Mouse (Mus musculus) ES-Bruce4 (cell line): ENCODE data around the gene Rhbdd1. TPM values are rescaled to one million over a fixed set of nuclear protein-coding genes. Genes with fewer than 3 reads are reported as not detected.

Experiments
- H3K27ac ChIP-seq: 2 replicates; pipeline ENCODE4 v1.5.1; 2012; ENCODE audit warnings: low read length, inconsistent platforms; ENCODE audit not compliant: insufficient read depth
- H3K27me3 ChIP-seq: 2 replicates; pipeline ENCODE4 v1.6.1; 2012; ENCODE audit warnings: mild to moderate bottlenecking, low read length, inconsistent platforms; ENCODE audit not compliant: control insufficient read depth, poor library complexity, insufficient read depth, severe bottlenecking
- H3K36me3 ChIP-seq: 2 replicates; pipeline ENCODE4 v1.6.1; 2012; ENCODE audit warnings: inconsistent platforms, mild to moderate bottlenecking, low read length, moderate library complexity; ENCODE audit not compliant: control insufficient read depth, poor library complexity, insufficient read depth, severe bottlenecking
- H3K4me1 ChIP-seq: one replicate; pipeline ENCODE4 v1.8.1; 2011; ENCODE audit warnings: low read length; ENCODE audit not compliant: control insufficient read depth, insufficient read depth
- H3K4me3 ChIP-seq: 2 replicates; pipeline ENCODE4 v1.5.1; 2011; ENCODE audit warnings: low read depth, mild to moderate bottlenecking, low read length
- H3K9ac ChIP-seq: 2 replicates; pipeline ENCODE4 v1.6.1; 2012; ENCODE audit warnings: low read depth, mild to moderate bottlenecking, inconsistent platforms; ENCODE audit not compliant: poor library complexity, severe bottlenecking
- H3K9me3 ChIP-seq: replicated peaks from 2 replicates; pipeline ENCODE4 v1.6.1; 2012; ENCODE audit warnings: mild to moderate bottlenecking, low read length, inconsistent platforms; ENCODE audit not compliant: control insufficient read depth, poor library complexity, insufficient read depth, severe bottlenecking
- CTCF ChIP-seq: IDR thresholded peaks from one replicate; pipeline ENCODE4 v1.8.1; 2011; ENCODE audit warnings: low read depth, low read length
- EP300 ChIP-seq: IDR thresholded peaks from 2 replicates; pipeline ENCODE4 v1.6.1; 2011; ENCODE audit warnings: low read depth, low read length; ENCODE audit not compliant: insufficient read depth
- POLR2A ChIP-seq: IDR thresholded peaks from one replicate; pipeline ENCODE4 v1.8.1; 2011; ENCODE audit warnings: low read length; ENCODE audit not compliant: insufficient read depth
- polyA plus RNA-seq: library from polyadenylated mRNA; stranded (reverse); fragments of >200 nt; gene quantifications from 2 replicates; pipeline ENCODE4 v1.2.4, GENCODE M21; 2011; ENCODE audit warnings: low read depth; ENCODE audit not compliant: missing spikeins, insufficient read depth, insufficient read length

Rhbdd1 gene
- polyA plus RNA-seq, 1 experiment: 21.4 TPM

GRCm38 (mm10) chr1:82375452-82375851 lies 59.2 kb downstream of the Rhbdd1 start:
- no peaks in the 10 kb centered on the region; the same call in 1 of the 2 replicates for H3K36me3 ChIP-seq
- H3K4me3 ChIP-seq: no peak overlapping the region
- TF ChIP-seq POLR2A (no peak), CTCF (no peak), EP300 (no peak)
- H3K4me1 ChIP-seq: no peaks in the 10 kb centered on the region
- no peak overlapping the region for H3K27ac ChIP-seq
- H3K9ac ChIP-seq: no peak overlapping the region
- H3K9me3 ChIP-seq: no peaks in the 10 kb centered on the region
- no peaks in the 10 kb centered on the region for H3K27me3 ChIP-seq

- Histone ChIP-seq H3K4me1 (no peaks in the 10 kb centered on the region), H3K27ac (no peak overlapping the region), H3K9ac (no peak overlapping the region), H3K4me3 (no peak overlapping the region), H3K27me3 (no peaks in the 10 kb centered on the region), H3K36me3 (no peaks in the 10 kb centered on the region; the same call in 1 of the 2 replicates), H3K9me3 (no peaks in the 10 kb centered on the region)
- TF ChIP-seq POLR2A: no peak
- TF ChIP-seq EP300: no peak
Measured at GRCm38 (mm10) chr1:82381946-82382345, 65.7 kb downstream of the Rhbdd1 start.

- Histone ChIP-seq H3K9me3 (no peaks in the 10 kb centered on the region), H3K27me3 (no peaks in the 10 kb centered on the region), H3K4me3 (no peak overlapping the region), H3K9ac (no peak overlapping the region), H3K27ac (no peak overlapping the region), H3K36me3 (no peaks in the 10 kb centered on the region), H3K4me1 (no peaks in the 10 kb centered on the region)
- no peak for TF ChIP-seq POLR2A
- no peak for TF ChIP-seq CTCF
- no peak for TF ChIP-seq EP300
Measured at GRCm38 (mm10) chr1:82384106-82384505, 67.9 kb downstream of the Rhbdd1 start.

- no peaks in the 10 kb centered on the region for H3K4me1 ChIP-seq
- no peaks in the 10 kb centered on the region for H3K27me3 ChIP-seq
- H3K9me3 ChIP-seq: no peaks in the 10 kb centered on the region
- H3K36me3 ChIP-seq: no peaks in the 10 kb centered on the region
- H3K4me3 ChIP-seq: no peak overlapping the region
- TF ChIP-seq POLR2A (no peak), CTCF (no peak)
- no peak overlapping the region for H3K27ac ChIP-seq
- no peak overlapping the region for H3K9ac ChIP-seq
Measured at GRCm38 (mm10) chr1:82385054-82385453, 68.8 kb downstream of the Rhbdd1 start.

GRCm38 (mm10) chr1:82385827-82386230 lies 69.6 kb downstream of the Rhbdd1 start:
- Histone ChIP-seq H3K27ac (no peak overlapping the region), H3K9me3 (no peaks in the 10 kb centered on the region), H3K27me3 (no peaks in the 10 kb centered on the region), H3K4me1 (no peaks in the 10 kb centered on the region), H3K36me3 (no peaks in the 10 kb centered on the region), H3K4me3 (no peak overlapping the region), H3K9ac (no peak overlapping the region)
- TF ChIP-seq EP300: no peak
- TF ChIP-seq POLR2A: no peak
- TF ChIP-seq CTCF: no peak

- H3K27me3 ChIP-seq: no peaks in the 10 kb centered on the region
- H3K9ac ChIP-seq: no peak overlapping the region
- H3K9me3 ChIP-seq: no peaks in the 10 kb centered on the region
- H3K4me1 ChIP-seq: no peaks in the 10 kb centered on the region
- H3K36me3 ChIP-seq: no peaks in the 10 kb centered on the region
- H3K4me3 ChIP-seq: no peak overlapping the region
- no peak overlapping the region for H3K27ac ChIP-seq
- no peak for TF ChIP-seq EP300
- no peak for TF ChIP-seq CTCF
- TF ChIP-seq POLR2A: no peak
Measured at GRCm38 (mm10) chr1:82386814-82387771, 70.8 kb downstream of the Rhbdd1 start.
